Mouse (Mus musculus) thymus, adult 2 months (tissue): ENCODE data around the gene Kmt2b.

Source experiments
- CTCF ChIP-seq: fragments of 200-500 bp; IDR thresholded peaks from 2 replicates; pipeline ENCODE4 v1.5.1; 2012; ENCODE audit warnings: mild to moderate bottlenecking, control low read depth, low read length, moderate library complexity, borderline replicate concordance; ENCODE audit not compliant: control insufficient read depth, poor library complexity, insufficient read depth; ENCODE audit errors: extremely low read depth
- POLR2A ChIP-seq: fragments of 200-500 bp; IDR thresholded peaks from 2 replicates; pipeline ENCODE4 v1.6.1; 2012; ENCODE audit warnings: mild to moderate bottlenecking, low read length, control low read depth, moderate library complexity; ENCODE audit not compliant: control insufficient read depth, poor library complexity, insufficient read depth; ENCODE audit errors: extremely low read depth

GRCm38 (mm10) chr7:30526399-30526798, 62.1 kb downstream of the Kmt2b start:
- no peak for TF ChIP-seq CTCF
- TF ChIP-seq POLR2A = no peak
